Mouse (Mus musculus) ES-E14 (cell line): Measurements from ENCODE around the gene Map7d1.

Source experiments
- HCFC1 ChIP-seq: IDR thresholded peaks from 2 replicates; pipeline ENCODE4 v1.6.1; 2012; ENCODE audit warnings: low read length, inconsistent platforms, borderline replicate concordance; ENCODE audit not compliant: insufficient read depth
- MAFK ChIP-seq: IDR thresholded peaks from 2 replicates; pipeline ENCODE4 v1.6.1; 2014; ENCODE audit warnings: mild to moderate bottlenecking, low read depth, low read length, inconsistent platforms; ENCODE audit not compliant: insufficient read depth
- ZC3H11A ChIP-seq: IDR thresholded peaks from 2 replicates; pipeline ENCODE4 v1.6.1; 2012; ENCODE audit warnings: low read depth, mild to moderate bottlenecking, inconsistent platforms, low read length, borderline replicate concordance
- ZNF384 ChIP-seq: IDR thresholded peaks from 2 replicates; pipeline ENCODE4 v1.6.1; 2012; ENCODE audit warnings: low read depth, low read length, inconsistent platforms

DNA sequence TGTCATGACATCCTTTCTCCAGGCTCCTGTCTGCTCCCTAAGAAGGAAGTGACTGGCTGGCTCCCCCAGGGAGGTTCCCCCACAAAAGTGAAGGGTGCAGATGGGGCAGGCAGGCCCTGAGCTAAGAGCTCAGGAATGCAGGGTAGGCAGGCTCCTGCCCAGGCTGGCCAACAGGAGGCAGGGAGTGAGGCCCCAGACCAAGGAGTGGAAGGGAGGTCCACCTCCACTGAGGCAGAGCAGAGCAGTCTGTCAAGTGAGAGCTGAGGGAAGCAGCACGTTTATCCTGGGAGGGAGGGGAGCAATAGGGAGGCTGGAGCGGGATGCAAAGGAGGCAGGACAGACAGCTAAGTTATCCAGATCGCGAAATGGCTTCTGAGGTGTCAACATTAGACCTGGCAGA lies 5.5 kb downstream of the Map7d1 start:
- TF ChIP-seq ZNF384 (no peak), ZC3H11A (no peak), HCFC1 (no peak), MAFK (no peak)
